Mouse (Mus musculus): ENCODE measurements around the gene Clstn2. TPM values are rescaled to one million over a fixed set of nuclear protein-coding genes. Genes with fewer than 3 reads are reported as not detected.

Gene Clstn2
- polyA plus RNA-seq, 1 experiment from 2014 or later: 0.46 TPM

GRCm38 (mm10) chr9:97459745-97460144 lies 573.2 kb downstream of the Clstn2 start:
- Histone ChIP-seq H3K36me3 (ENCODE audit: control insufficient read depth, insufficient read depth, low read length) (no peaks in the 10 kb centered on the region), H3K9me3 (ENCODE audit: control insufficient read depth, low read length) (no peaks in the 10 kb centered on the region), H3K27ac (replicated peaks in 1 of 2; ENCODE audit: control insufficient read depth in 1 of 2, insufficient read depth in 1 of 2, low read depth in 2 of 2, low read length in 2 of 2) (no peak overlapping the region), H3K4me1 (ENCODE audit: control insufficient read depth in 2 of 2, insufficient read depth in 2 of 2, low read length in 2 of 2) (no peaks in the 10 kb centered on the region), H3K27me3 (ENCODE audit: control insufficient read depth, insufficient read depth, low read length) (no peaks in the 10 kb centered on the region), H3K9ac (ENCODE audit: low read length) (no peak overlapping the region), H3K4me2 (ENCODE audit: low read length) (no peak overlapping the region), H3K4me3 (ENCODE audit: control insufficient read depth in 1 of 2, insufficient read depth in 1 of 2, low read depth in 1 of 2, low read length in 2 of 2) (no peak overlapping the region)
- ATAC-seq (ENCODE audit: insufficient number of reproducible peaks, insufficient read depth, low FRiP score, low read depth): no peak
- 67% methylated on average over 4 of the region's 4 CpGs for WGBS

DNA sequence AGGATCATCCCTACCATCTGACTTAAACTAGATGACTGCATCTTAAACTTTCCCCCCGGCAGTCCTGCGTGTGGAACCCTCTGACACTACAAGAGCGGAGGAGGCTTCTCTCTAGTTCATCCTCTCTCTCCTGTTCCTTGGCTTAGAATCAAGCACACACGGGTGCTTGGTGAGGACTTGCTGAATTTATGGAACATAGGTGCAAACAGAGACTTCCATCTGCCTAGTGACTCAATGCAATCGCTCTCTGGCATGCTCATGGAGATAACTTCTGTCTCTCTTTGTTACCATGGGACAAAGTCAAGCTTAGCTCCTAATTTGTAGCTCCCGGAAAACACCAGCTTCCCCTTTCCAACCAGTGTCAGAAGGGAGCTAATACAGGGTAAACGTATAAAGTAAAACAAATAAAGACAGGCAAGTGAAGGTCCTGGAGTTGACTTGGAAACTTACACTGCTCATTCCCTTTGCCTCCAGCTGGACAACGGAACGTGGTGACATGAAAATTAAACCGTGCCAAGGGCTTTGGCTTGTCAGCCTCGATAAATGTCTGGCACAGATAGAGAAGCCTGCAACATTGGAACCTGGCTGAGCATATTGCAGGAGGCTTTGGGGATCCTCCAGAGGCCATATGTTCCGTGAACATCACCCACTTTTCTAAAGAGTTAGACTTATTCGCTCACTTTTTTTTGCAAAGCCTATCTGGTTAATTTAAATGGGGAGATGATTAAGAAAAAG lies 583.5 kb downstream of the Clstn2 start:
- H3K4me2 ChIP-seq (ENCODE audit: low read length): no peak overlapping the region
- no peak for ATAC-seq (ENCODE audit: insufficient number of reproducible peaks, insufficient read depth, low FRiP score, low read depth)
- no peak overlapping the region for H3K27ac ChIP-seq (replicated peaks in 1 of 2; ENCODE audit: control insufficient read depth in 1 of 2, insufficient read depth in 1 of 2, low read depth in 2 of 2, low read length in 2 of 2)
- 0 out of 4 replicates have a peak, but pooled peaks cover 0 to 2% of the 10 kb centered on the region in 2 experiments for H3K4me1 ChIP-seq (ENCODE audit: control insufficient read depth in 2 of 2, insufficient read depth in 2 of 2, low read length in 2 of 2)
- H3K9me3 ChIP-seq (ENCODE audit: control insufficient read depth, low read length): no peaks in the 10 kb centered on the region
- 69% methylated on average over 13 of the region's 13 CpGs for WGBS
- no peaks in the 10 kb centered on the region for H3K27me3 ChIP-seq (ENCODE audit: control insufficient read depth, insufficient read depth, low read length)
- H3K9ac ChIP-seq (ENCODE audit: low read length): no peak overlapping the region
- H3K4me3 ChIP-seq (ENCODE audit: control insufficient read depth in 1 of 2, insufficient read depth in 1 of 2, low read depth in 1 of 2, low read length in 2 of 2): no peak overlapping the region
- H3K36me3 ChIP-seq (ENCODE audit: control insufficient read depth, insufficient read depth, low read length): no peaks in the 10 kb centered on the region

DNA sequence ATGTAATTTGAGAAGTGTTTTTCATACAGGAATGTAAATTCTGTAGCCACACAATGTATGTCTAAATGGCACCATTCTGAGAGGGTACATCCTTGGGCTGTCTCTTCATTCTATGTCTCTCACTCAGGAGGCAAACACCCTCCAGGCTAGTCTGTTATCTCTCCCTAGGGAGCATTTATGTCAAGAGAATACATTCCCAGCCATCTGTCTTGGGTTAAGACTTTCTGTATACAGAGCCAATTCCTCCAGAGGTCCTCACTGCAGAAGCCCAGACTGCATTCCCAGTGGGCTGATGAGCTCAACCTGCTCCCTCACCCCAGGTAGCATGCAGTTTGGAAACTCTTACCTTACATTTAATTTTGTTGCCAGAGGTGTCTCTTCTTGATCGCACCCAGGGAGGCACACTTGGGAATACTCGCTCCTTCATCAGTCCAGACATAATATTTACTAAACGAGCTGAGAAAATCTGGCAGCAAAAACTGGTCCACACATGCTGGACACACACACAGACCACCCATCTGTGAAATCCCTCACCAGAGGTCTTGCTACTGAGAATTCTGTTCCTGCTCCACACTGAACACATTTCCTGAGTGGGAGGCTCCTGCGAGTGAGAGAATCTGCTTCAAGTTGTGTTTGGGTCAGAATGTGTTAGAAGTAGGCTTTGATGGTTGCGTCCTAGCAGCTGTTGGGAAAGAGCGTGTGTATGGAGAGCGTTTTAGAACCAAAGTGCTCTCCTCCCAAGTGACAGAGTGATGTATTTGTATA lies 592.9 kb downstream of the Clstn2 start:
- no peak for ATAC-seq (ENCODE audit: insufficient number of reproducible peaks, insufficient read depth, low FRiP score, low read depth)
- Histone ChIP-seq H3K4me3 (ENCODE audit: control insufficient read depth in 1 of 2, insufficient read depth in 1 of 2, low read depth in 1 of 2, low read length in 2 of 2) (no peak overlapping the region), H3K9ac (ENCODE audit: low read length) (no peak overlapping the region), H3K4me1 (ENCODE audit: control insufficient read depth in 2 of 2, insufficient read depth in 2 of 2, low read length in 2 of 2) (no peaks in the 10 kb centered on the region), H3K36me3 (ENCODE audit: control insufficient read depth, insufficient read depth, low read length) (no peaks in the 10 kb centered on the region), H3K27ac (replicated peaks in 1 of 2; ENCODE audit: control insufficient read depth in 1 of 2, insufficient read depth in 1 of 2, low read depth in 2 of 2, low read length in 2 of 2) (no peak overlapping the region), H3K27me3 (ENCODE audit: control insufficient read depth, insufficient read depth, low read length) (no peaks in the 10 kb centered on the region), H3K4me2 (ENCODE audit: low read length) (no peak overlapping the region), H3K9me3 (ENCODE audit: control insufficient read depth, low read length) (no peaks in the 10 kb centered on the region)
- WGBS: 80% methylated on average over 7 of the region's 7 CpGs

DNA sequence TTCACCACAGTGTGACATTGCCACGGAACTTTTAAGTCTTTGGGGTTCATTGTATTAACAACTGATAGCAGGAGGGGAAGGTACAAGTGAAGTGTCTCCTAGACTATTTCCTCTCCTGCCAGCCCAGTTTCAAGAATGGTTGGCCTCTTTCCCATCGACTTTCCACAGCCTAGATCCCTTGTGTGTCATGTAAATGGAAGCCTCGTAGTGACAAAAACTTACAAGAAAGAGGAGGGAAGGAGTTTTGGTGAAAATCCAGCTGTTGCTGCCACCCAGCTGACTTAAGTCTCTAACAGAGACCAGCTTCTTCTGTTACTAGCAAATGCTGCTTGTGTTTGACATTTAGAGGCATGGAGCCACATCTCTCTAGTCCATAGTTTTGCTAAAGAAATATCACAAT lies 598.3 kb downstream of the Clstn2 start:
- H3K27ac ChIP-seq (replicated peaks in 1 of 2; ENCODE audit: control insufficient read depth in 1 of 2, insufficient read depth in 1 of 2, low read depth in 2 of 2, low read length in 2 of 2): no peak overlapping the region
- H3K36me3 ChIP-seq (ENCODE audit: control insufficient read depth, insufficient read depth, low read length): no peaks in the 10 kb centered on the region
- H3K4me2 ChIP-seq (ENCODE audit: low read length): no peak overlapping the region
- no peaks in the 10 kb centered on the region for H3K27me3 ChIP-seq (ENCODE audit: control insufficient read depth, insufficient read depth, low read length)
- no peak overlapping the region for H3K9ac ChIP-seq (ENCODE audit: low read length)
- 45% methylated on average over 3 of the region's 3 CpGs for WGBS
- H3K4me1 ChIP-seq (ENCODE audit: control insufficient read depth in 2 of 2, insufficient read depth in 2 of 2, low read length in 2 of 2): no peaks in the 10 kb centered on the region
- no peak for ATAC-seq (ENCODE audit: insufficient number of reproducible peaks, insufficient read depth, low FRiP score, low read depth)
- no peaks in the 10 kb centered on the region for H3K9me3 ChIP-seq (ENCODE audit: control insufficient read depth, low read length)
- H3K4me3 ChIP-seq (ENCODE audit: control insufficient read depth in 1 of 2, insufficient read depth in 1 of 2, low read depth in 1 of 2, low read length in 2 of 2): no peak overlapping the region

DNA sequence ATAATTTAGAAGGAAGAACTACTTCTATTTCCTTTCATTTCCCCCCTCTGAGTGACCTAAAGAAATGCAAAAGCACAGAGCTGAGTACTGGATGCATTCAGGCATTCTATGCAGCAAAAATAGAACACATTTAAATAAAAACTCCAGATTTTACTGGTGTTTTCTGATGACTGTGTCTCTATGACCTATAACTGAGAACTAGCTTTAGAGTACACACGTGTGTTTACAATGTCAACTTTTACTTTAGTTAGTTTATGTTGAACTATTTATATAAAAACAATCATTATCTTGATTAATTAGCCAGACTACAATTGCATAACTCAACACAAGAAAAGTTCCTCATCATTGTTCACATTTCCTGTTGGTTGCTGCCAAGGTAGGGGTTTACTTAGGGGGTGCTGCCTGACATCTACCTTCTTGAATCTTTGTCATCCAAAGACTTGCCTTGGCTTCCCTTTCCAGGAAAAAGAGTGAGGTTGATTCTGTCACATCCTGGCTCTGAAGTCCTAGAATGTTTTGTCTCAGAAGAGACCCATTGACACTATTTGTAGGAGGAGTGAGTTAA lies 603.0 kb downstream of the Clstn2 start:
- Histone ChIP-seq H3K4me3 (ENCODE audit: control insufficient read depth in 1 of 2, insufficient read depth in 1 of 2, low read depth in 1 of 2, low read length in 2 of 2) (no peak overlapping the region), H3K27ac (replicated peaks in 1 of 2; ENCODE audit: control insufficient read depth in 1 of 2, insufficient read depth in 1 of 2, low read depth in 2 of 2, low read length in 2 of 2) (no peak overlapping the region), H3K9me3 (ENCODE audit: control insufficient read depth, low read length) (no peaks in the 10 kb centered on the region), H3K4me2 (ENCODE audit: low read length) (no peak overlapping the region), H3K4me1 (ENCODE audit: control insufficient read depth in 2 of 2, insufficient read depth in 2 of 2, low read length in 2 of 2) (no peaks in the 10 kb centered on the region), H3K9ac (ENCODE audit: low read length) (no peak overlapping the region), H3K36me3 (ENCODE audit: control insufficient read depth, insufficient read depth, low read length) (no peaks in the 10 kb centered on the region), H3K27me3 (ENCODE audit: control insufficient read depth, insufficient read depth, low read length) (no peaks in the 10 kb centered on the region)
- 75% methylated on average over 1 of the region's 1 CpGs for WGBS
- ATAC-seq (ENCODE audit: insufficient number of reproducible peaks, insufficient read depth, low FRiP score, low read depth): no peak

DNA sequence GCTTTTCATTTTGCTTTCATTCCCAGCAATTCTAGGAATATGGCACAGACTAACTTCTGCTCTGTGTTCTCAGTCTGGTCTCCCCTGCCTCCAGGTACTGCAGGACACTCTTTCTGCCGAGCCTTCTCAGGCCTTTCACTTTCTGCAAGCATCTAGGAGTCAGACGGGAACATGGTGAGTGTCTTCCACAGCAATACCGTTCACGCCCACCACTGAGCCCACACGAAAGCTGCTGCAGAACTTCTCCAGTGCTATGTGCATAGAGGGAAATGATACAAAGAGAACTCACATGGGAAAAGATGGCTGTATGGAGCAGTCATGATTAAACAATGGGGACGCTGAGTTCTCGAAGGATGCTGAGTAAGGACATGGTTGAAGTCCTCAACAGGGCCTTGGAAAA lies 604.9 kb downstream of the Clstn2 start:
- no peak overlapping the region for H3K4me3 ChIP-seq (ENCODE audit: control insufficient read depth in 1 of 2, insufficient read depth in 1 of 2, low read depth in 1 of 2, low read length in 2 of 2)
- no peaks in the 10 kb centered on the region for H3K36me3 ChIP-seq (ENCODE audit: control insufficient read depth, insufficient read depth, low read length)
- WGBS: 79% methylated on average over 7 of the region's 7 CpGs
- no peak overlapping the region for H3K4me2 ChIP-seq (ENCODE audit: low read length)
- H3K27ac ChIP-seq (replicated peaks in 1 of 2; ENCODE audit: control insufficient read depth in 1 of 2, insufficient read depth in 1 of 2, low read depth in 2 of 2, low read length in 2 of 2): no peak overlapping the region
- H3K9me3 ChIP-seq (ENCODE audit: control insufficient read depth, low read length): no peaks in the 10 kb centered on the region
- H3K4me1 ChIP-seq (ENCODE audit: control insufficient read depth in 2 of 2, insufficient read depth in 2 of 2, low read length in 2 of 2): no peaks in the 10 kb centered on the region
- no peaks in the 10 kb centered on the region for H3K27me3 ChIP-seq (ENCODE audit: control insufficient read depth, insufficient read depth, low read length)
- no peak overlapping the region for H3K9ac ChIP-seq (ENCODE audit: low read length)
- no peak for ATAC-seq (ENCODE audit: insufficient number of reproducible peaks, insufficient read depth, low FRiP score, low read depth)

GRCm38 (mm10) chr9:97420896-97421295 lies 612.1 kb downstream of the Clstn2 start:
- 54% methylated on average over 5 of the region's 5 CpGs for WGBS
- no peak overlapping the region for H3K27ac ChIP-seq (replicated peaks in 1 of 2; ENCODE audit: control insufficient read depth in 1 of 2, insufficient read depth in 1 of 2, low read depth in 2 of 2, low read length in 2 of 2)
- no peaks in the 10 kb centered on the region for H3K36me3 ChIP-seq (ENCODE audit: control insufficient read depth, insufficient read depth, low read length)
- no peaks in the 10 kb centered on the region for H3K4me1 ChIP-seq (ENCODE audit: control insufficient read depth in 2 of 2, insufficient read depth in 2 of 2, low read length in 2 of 2)
- H3K9me3 ChIP-seq (ENCODE audit: control insufficient read depth, low read length): no peaks in the 10 kb centered on the region
- H3K9ac ChIP-seq (ENCODE audit: low read length): no peak overlapping the region
- H3K4me3 ChIP-seq (ENCODE audit: control insufficient read depth in 1 of 2, insufficient read depth in 1 of 2, low read depth in 1 of 2, low read length in 2 of 2): no peak overlapping the region
- H3K4me2 ChIP-seq (ENCODE audit: low read length): no peak overlapping the region
- no peaks in the 10 kb centered on the region for H3K27me3 ChIP-seq (ENCODE audit: control insufficient read depth, insufficient read depth, low read length)
- no peak for ATAC-seq (ENCODE audit: insufficient number of reproducible peaks, insufficient read depth, low FRiP score, low read depth)
